Mouse (Mus musculus): ENCODE data around the gene Dnajc21.

The Dnajc21 gene

DNA sequence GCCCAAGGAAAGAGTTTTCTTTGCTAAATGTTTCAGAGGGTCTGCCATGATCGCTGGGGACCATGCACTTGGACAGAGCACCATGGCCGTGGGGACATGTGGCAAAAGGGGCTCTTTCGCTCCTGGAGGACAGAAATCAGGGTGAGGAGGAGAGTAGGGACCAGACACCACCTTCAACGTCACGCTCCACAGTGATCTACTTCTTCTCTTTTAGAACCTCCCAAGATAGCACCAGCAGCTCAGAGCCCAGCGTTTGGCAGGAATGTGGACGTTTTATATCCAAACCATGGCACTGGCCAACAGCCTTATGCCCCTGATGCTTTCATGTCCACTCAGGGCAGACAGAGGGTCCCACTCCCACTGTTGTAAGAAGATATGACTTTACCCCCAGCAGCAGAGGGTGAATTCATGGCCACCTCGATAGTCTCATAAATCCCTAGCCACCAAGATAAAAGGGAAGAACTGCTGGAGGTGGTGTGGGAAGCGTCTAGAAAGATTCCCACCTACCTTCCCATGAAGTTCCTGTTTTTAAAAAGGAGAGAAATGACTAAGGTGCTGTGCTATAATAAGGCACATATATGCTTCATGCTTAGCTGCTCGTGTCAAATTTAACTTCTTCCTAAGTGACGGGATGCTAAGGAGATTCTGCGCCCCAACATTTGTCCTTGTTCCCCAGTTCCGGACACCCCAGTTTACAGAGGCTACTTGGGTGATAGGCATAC, 43.6 kb downstream of the Dnajc21 start:
- DNase-seq = no peak

DNA sequence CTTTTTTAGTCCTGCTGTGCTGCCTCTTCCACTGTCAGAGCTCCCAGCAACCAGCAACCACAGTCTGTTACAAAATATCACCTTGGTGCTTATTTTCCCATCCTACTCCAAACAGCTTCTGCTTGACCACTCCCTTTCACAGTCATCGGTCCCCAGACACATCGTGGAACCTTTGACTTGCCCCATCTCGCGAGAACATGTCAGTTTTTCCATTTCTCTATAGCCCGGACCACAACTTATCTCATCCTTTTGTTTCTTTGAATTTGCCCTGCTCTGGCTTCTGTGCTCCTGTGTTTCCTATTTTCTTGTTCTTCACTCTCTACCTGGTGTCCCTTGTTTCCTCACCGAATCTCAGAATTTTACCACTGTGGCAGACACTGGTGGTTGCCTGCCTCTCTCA, 44.2 kb downstream of the Dnajc21 start:
- no peak for DNase-seq

- no peak for DNase-seq
Observed at GRCm38 (mm10) chr15:10421785-10422144, 48.6 kb downstream of the Dnajc21 start.

- no peak for DNase-seq
Observed at GRCm38 (mm10) chr15:10421138-10421784, 49.1 kb downstream of the Dnajc21 start.

DNA sequence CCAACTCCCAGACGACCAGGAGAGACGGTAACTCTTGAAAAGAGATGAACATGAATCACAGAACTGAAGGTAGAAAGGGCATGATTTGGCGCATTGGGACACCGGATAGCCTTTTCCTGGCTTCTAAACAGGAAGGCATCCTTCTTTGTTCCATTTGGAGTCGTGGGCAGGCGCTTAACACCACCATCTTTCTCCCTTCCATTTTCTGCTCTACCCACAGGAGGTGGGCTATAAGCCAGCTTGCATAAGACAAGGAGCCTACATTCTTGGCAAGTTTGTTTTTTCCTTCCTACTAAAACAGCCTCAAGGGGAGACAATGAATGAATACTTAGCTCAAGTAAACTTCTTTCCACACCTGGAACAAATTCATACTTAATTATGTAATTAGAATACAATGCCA, 56.7 kb downstream of the Dnajc21 start:
- no peak for DNase-seq

GRCm38 (mm10) chr15:10410881-10411280, 59.4 kb downstream of the Dnajc21 start:
- DNase-seq = no peak

GRCm38 (mm10) chr15:10409842-10410241, 60.5 kb downstream of the Dnajc21 start:
- DNase-seq = no peak

- no peak for DNase-seq
Observed at GRCm38 (mm10) chr15:10400415-10400814, 69.9 kb downstream of the Dnajc21 start.

DNA sequence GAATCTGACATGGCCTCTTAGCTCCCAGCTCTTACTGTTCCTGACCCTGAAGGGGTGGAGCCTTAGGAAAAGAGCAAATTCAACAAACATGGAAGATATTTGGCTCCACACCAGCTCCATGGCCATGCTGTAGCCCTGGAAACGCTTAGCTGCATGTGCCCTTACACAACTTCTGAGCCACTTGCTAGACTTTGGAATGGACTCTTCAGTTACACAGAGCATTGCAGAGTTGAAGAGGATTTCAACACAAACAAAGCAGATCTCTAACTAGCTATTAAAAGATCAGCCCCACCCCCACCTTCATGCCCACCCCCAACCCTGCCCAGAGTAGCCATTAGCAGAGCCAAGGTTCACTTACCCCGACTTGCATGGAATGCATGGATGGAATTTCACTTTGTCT, 70.5 kb downstream of the Dnajc21 start:
- DNase-seq = no peak
